Mouse (Mus musculus) midbrain, embryonic 14.5 days (tissue): Measurements from ENCODE around the gene Gm45521. TPM values are rescaled to one million over a fixed set of nuclear protein-coding genes. Genes with fewer than 3 reads are reported as not detected.

Experiments used
- ATAC-seq: fragments of 200-750 bp; cut with Nextera tagmentation; 2 replicates; pipeline ENCODE4 v1.8.0; 2017; ENCODE audit warnings: moderate number of reproducible peaks, moderate library complexity; ENCODE audit not compliant: low FRiP score, low TSS enrichment
- DNase-seq: peaks from one replicate; pipeline ENCODE4 v3.0.0-alpha.2; 2015
- H3K27ac ChIP-seq: fragments of 300-500 bp; sonication (generic); replicated peaks from 2 replicates; pipeline ENCODE4 v1.5.1; 2014; ENCODE audit warnings: mild to moderate bottlenecking, low read depth, low read length, moderate library complexity
- H3K27me3 ChIP-seq: fragments of 300-500 bp; sonication (generic); 2 replicates; pipeline ENCODE4 v1.6.1; 2014; ENCODE audit warnings: low read length, control low read depth, mixed read lengths; ENCODE audit not compliant: control insufficient read depth, insufficient read depth
- H3K36me3 ChIP-seq: fragments of 300-500 bp; sonication (generic); 2 replicates; pipeline ENCODE4 v1.6.1; 2014; ENCODE audit warnings: low read length, control low read depth; ENCODE audit not compliant: control insufficient read depth, insufficient read depth
- H3K4me1 ChIP-seq: fragments of 300-500 bp; sonication (generic); 2 replicates; pipeline ENCODE4 v1.6.1; 2014; ENCODE audit warnings: mild to moderate bottlenecking, antibody characterized with exemption, low read length, control low read depth; ENCODE audit not compliant: control insufficient read depth, insufficient read depth
- H3K4me2 ChIP-seq: fragments of 300-500 bp; sonication (generic); 2 replicates; pipeline ENCODE4 v1.6.1; 2014; ENCODE audit warnings: mild to moderate bottlenecking, low read length, moderate library complexity
- H3K4me3 ChIP-seq: fragments of 300-500 bp; sonication (generic); replicated peaks from 2 replicates; pipeline ENCODE4 v1.5.1; 2014; ENCODE audit warnings: low read depth, low read length
- H3K9ac ChIP-seq: fragments of 300-500 bp; sonication (generic); replicated peaks from 2 replicates; pipeline ENCODE4 v1.6.1; 2014; ENCODE audit warnings: mild to moderate bottlenecking, low read length, moderate library complexity
- H3K9me3 ChIP-seq: fragments of 300-500 bp; sonication (generic); 2 replicates; pipeline ENCODE4 v1.6.1; 2016; ENCODE audit warnings: low read length, control low read depth, mixed read lengths; ENCODE audit not compliant: control insufficient read depth
- WGBS: fragments of 180-500 bp; shearing (Covaris S2); extraction: QIAGEN DNeasy Blood & Tissue Kit; methylation state at CpG from one replicate; pipeline ENCODE4 v1.1.7; 2014; 5-methylcytosine and 5-hydroxymethylcytosine counted together
- polyA plus RNA-seq: library from polyadenylated mRNA; unstranded; fragments of >200 nt; fragmentation: Nextera tagmentation; extraction: Ambion mirVana; gene quantifications from 2 replicates; pipeline ENCODE4 v1.2.1, GENCODE M21; 2014

Gm45521 gene
- polyA plus RNA-seq, 1 experiment from 2014 or later = not detected

GRCm38 (mm10) chr14:7928362-7928761, 28.7 kb upstream of the Gm45521 start:
- no peaks in the 10 kb centered on the region for H3K4me1 ChIP-seq
- DNase-seq (no peak), ATAC-seq (no peak)
- no peaks in the 10 kb centered on the region for H3K9me3 ChIP-seq
- no peaks in the 10 kb centered on the region for H3K27me3 ChIP-seq
- H3K9ac ChIP-seq = no peak overlapping the region
- WGBS = 92% methylated on average over 1 of the region's 1 CpGs
- no peak overlapping the region for H3K27ac ChIP-seq
- no peak overlapping the region for H3K4me3 ChIP-seq
- H3K4me2 ChIP-seq = no peak overlapping the region
- H3K36me3 ChIP-seq = peaks cover 84% of the 10 kb centered on the region

GRCm38 (mm10) chr14:7929029-7929428, 28.1 kb upstream of the Gm45521 start:
- H3K9ac ChIP-seq = no peak overlapping the region
- ATAC-seq = no peak
- no peak overlapping the region for H3K4me2 ChIP-seq
- no peak for DNase-seq
- peaks cover 83% of the 10 kb centered on the region for H3K36me3 ChIP-seq
- 90% methylated on average over 7 of the region's 7 CpGs for WGBS
- H3K4me3 ChIP-seq = no peak overlapping the region
- H3K4me1 ChIP-seq = no peaks in the 10 kb centered on the region
- no peak overlapping the region for H3K27ac ChIP-seq
- H3K9me3 ChIP-seq = no peaks in the 10 kb centered on the region
- no peaks in the 10 kb centered on the region for H3K27me3 ChIP-seq

- 92% methylated on average over 4 of the region's 4 CpGs for WGBS
- H3K36me3 ChIP-seq = peaks cover 74% of the 10 kb centered on the region
- ATAC-seq = no peak
Measured at GRCm38 (mm10) chr14:7932151-7932550, 24.9 kb upstream of the Gm45521 start.

GRCm38 (mm10) chr14:7934166-7934565, 22.9 kb upstream of the Gm45521 start:
- Histone ChIP-seq H3K4me2 (no peak overlapping the region), H3K36me3 (peaks cover 63% of the 10 kb centered on the region), H3K4me3 (no peak overlapping the region), H3K27ac (no peak overlapping the region), H3K27me3 (no peaks in the 10 kb centered on the region), H3K9me3 (no peaks in the 10 kb centered on the region), H3K9ac (no peak overlapping the region), H3K4me1 (no peaks in the 10 kb centered on the region)
- ATAC-seq (no peak), DNase-seq (no peak)
- 91% methylated on average over 7 of the region's 7 CpGs for WGBS

More at GRCm38 (mm10) chr14:7932151-7932550, 24.9 kb upstream of the Gm45521 start:
- H3K27ac ChIP-seq = no peak overlapping the region
- no peak overlapping the region for H3K4me3 ChIP-seq
- no peak overlapping the region for H3K9ac ChIP-seq
- no peaks in the 10 kb centered on the region for H3K4me1 ChIP-seq
- no peak overlapping the region for H3K4me2 ChIP-seq
- DNase-seq = no peak
- H3K27me3 ChIP-seq = no peaks in the 10 kb centered on the region
- H3K9me3 ChIP-seq = no peaks in the 10 kb centered on the region

- WGBS = 13% methylated on average over 17 of the region's 17 CpGs
- H3K36me3 ChIP-seq = peaks cover 38% of the 10 kb centered on the region
- H3K27ac ChIP-seq = no peak overlapping the region
- no peak overlapping the region for H3K4me3 ChIP-seq
- 0 out of 2 replicates have a peak, but pooled peaks have one; percentile 39 for ATAC-seq
- no peaks in the 10 kb centered on the region for H3K9me3 ChIP-seq
- no peak overlapping the region for H3K4me2 ChIP-seq
- H3K9ac ChIP-seq = no peak overlapping the region
- DNase-seq = peak; percentile 73
- H3K27me3 ChIP-seq = no peaks in the 10 kb centered on the region
- no peaks in the 10 kb centered on the region for H3K4me1 ChIP-seq
Measured at GRCm38 (mm10) chr14:7937052-7937630, 19.9 kb upstream of the Gm45521 start.

DNA sequence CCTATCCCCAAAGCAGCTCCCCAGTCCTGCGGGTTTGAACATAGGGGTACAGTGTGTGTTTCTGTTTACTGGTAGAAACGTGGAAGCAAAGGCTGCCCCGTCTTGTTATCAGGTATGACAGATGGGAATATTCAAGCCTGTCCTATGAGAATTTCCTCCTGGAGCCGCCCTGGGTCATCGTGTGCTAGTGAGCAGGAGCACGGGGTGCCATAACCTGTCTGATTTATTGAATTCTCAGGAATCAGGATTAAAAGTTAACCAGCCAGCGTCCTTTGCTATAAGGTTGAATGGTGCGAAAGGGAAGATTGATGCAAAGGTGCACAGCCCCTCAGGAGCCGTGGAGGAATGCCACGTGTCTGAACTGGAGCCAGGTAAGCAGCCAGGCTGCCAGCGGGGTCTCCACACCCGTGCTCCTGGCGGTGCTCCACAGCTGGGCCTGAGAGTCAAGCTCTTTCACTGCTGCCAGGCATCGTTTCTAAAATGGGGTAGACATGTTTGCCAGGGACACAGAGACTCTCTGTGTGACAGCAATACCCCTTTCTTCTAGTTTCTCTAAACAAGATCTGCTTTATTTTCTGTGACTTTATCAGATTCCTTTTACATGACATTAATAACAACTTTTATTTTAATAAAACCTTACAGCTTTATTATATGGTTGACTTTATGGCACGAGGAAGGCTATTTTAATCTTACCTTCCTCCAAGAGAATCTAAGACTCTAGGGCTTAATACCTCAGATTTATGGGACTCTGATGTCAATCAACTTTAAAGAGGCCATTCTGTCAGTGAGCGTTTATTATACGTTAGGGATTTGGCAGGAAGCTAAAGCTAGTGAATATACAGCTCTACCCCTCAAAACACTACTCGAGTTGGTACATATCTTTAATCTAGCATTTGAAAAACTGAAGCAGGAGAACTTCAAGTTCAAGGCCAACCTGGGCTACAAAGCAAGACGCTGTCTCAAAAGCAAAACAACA, 18.0 kb upstream of the Gm45521 start:
- H3K4me2 ChIP-seq = no peak overlapping the region
- no peaks in the 10 kb centered on the region for H3K4me1 ChIP-seq
- no peaks in the 10 kb centered on the region for H3K9me3 ChIP-seq
- 91% methylated on average over 19 of the region's 19 CpGs for WGBS
- no peak overlapping the region for H3K27ac ChIP-seq
- no peak overlapping the region for H3K4me3 ChIP-seq
- H3K36me3 ChIP-seq = peaks cover 25% of the 10 kb centered on the region
- H3K9ac ChIP-seq = no peak overlapping the region
- no peaks in the 10 kb centered on the region for H3K27me3 ChIP-seq
- DNase-seq (no peak), ATAC-seq (no peak)

DNA sequence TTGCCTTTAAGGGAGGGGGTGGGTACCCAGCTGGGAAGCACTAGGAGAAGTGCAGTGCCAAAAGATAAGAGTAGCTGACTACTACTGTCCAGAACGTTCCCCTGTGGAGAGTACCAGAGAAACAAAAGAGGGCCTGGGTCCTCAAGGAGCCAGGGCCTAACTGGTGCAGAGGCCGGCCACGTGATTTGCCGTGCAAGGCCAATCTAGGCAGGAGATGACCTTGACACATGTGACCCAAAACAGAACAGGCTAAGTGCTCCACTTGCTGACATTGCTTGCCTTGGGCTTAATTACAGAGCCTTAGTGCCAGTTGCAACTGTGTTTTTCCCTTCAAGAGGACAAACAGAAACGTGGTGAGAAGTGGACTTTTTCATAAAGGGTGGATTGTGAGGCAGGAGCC, 15.7 kb upstream of the Gm45521 start:
- Histone ChIP-seq H3K4me2 (no peak overlapping the region), H3K4me1 (no peaks in the 10 kb centered on the region), H3K9me3 (no peaks in the 10 kb centered on the region), H3K27ac (no peak overlapping the region), H3K36me3 (peaks cover 21% of the 10 kb centered on the region; the same call in 1 of the 2 replicates), H3K9ac (no peak overlapping the region), H3K4me3 (no peak overlapping the region), H3K27me3 (no peaks in the 10 kb centered on the region)
- DNase-seq (no peak), ATAC-seq (no peak)
- 89% methylated on average over 5 of the region's 5 CpGs for WGBS

GRCm38 (mm10) chr14:7943101-7943800, 13.8 kb upstream of the Gm45521 start:
- H3K27ac ChIP-seq = no peak overlapping the region
- 80% methylated on average over 7 of the region's 7 CpGs for WGBS

More at GRCm38 (mm10) chr14:7943101-7943800, 13.8 kb upstream of the Gm45521 start:
- H3K36me3 ChIP-seq = peaks cover 28% of the 10 kb centered on the region
- H3K9me3 ChIP-seq = no peaks in the 10 kb centered on the region
- H3K4me2 ChIP-seq = no peak overlapping the region
- H3K27me3 ChIP-seq = no peaks in the 10 kb centered on the region
- DNase-seq (peak; percentile 19), ATAC-seq (0 out of 2 replicates have a peak, but pooled peaks have one; percentile 38)
- H3K9ac ChIP-seq = no peak overlapping the region
- H3K4me3 ChIP-seq = no peak overlapping the region
- H3K4me1 ChIP-seq = no peaks in the 10 kb centered on the region
